Mouse (Mus musculus) heart, embryonic 15.5 days (tissue): ENCODE data around the gene Mefv. TPM values are rescaled to one million over a fixed set of nuclear protein-coding genes. Genes with fewer than 3 reads are reported as not detected.
A peak's percentile ranks its signal among the peaks of the same experiment; 100 is the strongest.
"Not testable (repeated sequence)": the region's sequence is repeated elsewhere in the genome, so short reads cannot be mapped to it uniquely, and the experiment has no call there.

Source experiments
- ATAC-seq: fragments of 200-750 bp; cut with Nextera tagmentation; replicated peaks from 2 replicates; pipeline ENCODE4 v1.8.0; 2017; ENCODE audit warnings: low read depth, moderate TSS enrichment; ENCODE audit not compliant: insufficient number of reproducible peaks, insufficient read depth, low FRiP score
- H3K27ac ChIP-seq: fragments of 300-500 bp; sonication (generic); 2 replicates; pipeline ENCODE4 v1.5.1; 2015; ENCODE audit warnings: mild to moderate bottlenecking, inconsistent platforms
- H3K27me3 ChIP-seq: fragments of 300-500 bp; sonication (generic); 2 replicates; pipeline ENCODE4 v1.6.1; 2015; ENCODE audit warnings: inconsistent platforms
- H3K36me3 ChIP-seq: fragments of 300-500 bp; sonication (generic); 2 replicates; pipeline ENCODE4 v1.6.1; 2015; ENCODE audit warnings: mild to moderate bottlenecking, inconsistent platforms
- H3K4me1 ChIP-seq: fragments of 300-500 bp; sonication (generic); replicated peaks from 2 replicates; pipeline ENCODE4 v1.6.1; 2015; ENCODE audit warnings: inconsistent platforms
- H3K4me2 ChIP-seq: fragments of 300-500 bp; sonication (generic); 2 replicates; pipeline ENCODE4 v1.6.1; 2015; ENCODE audit warnings: inconsistent platforms, mild to moderate bottlenecking, moderate library complexity
- H3K4me3 ChIP-seq: fragments of 300-500 bp; sonication (generic); 2 replicates; pipeline ENCODE4 v1.5.1; 2015; ENCODE audit warnings: mild to moderate bottlenecking, inconsistent platforms
- H3K9ac ChIP-seq: fragments of 300-500 bp; sonication (generic); 2 replicates; pipeline ENCODE4 v1.6.1; 2015; ENCODE audit warnings: mild to moderate bottlenecking, inconsistent platforms
- H3K9me3 ChIP-seq: fragments of 300-500 bp; sonication (generic); replicated peaks from 2 replicates; pipeline ENCODE4 v1.6.1; 2016; ENCODE audit warnings: inconsistent platforms
- WGBS: fragments of 180-500 bp; shearing (Covaris S2); methylation state at CpG from one replicate; pipeline ENCODE4 v1.1.7; 2015; ENCODE audit warnings: mixed read lengths; 5-methylcytosine and 5-hydroxymethylcytosine counted together
- polyA plus RNA-seq: library from polyadenylated mRNA; unstranded; fragments of >200 nt; fragmentation: Nextera tagmentation; extraction: Ambion mirVana; gene quantifications from 2 replicates; pipeline ENCODE4 v1.2.1, GENCODE M21; 2015

Mefv gene
- polyA plus RNA-seq, 1 experiment from 2014 or later, result not detected

- H3K4me1 ChIP-seq, result no peaks in the 10 kb centered on the region
- H3K9ac ChIP-seq, result no peak overlapping the region
- no peaks in the 10 kb centered on the region for H3K9me3 ChIP-seq
- no peak for ATAC-seq
- H3K27ac ChIP-seq, result no peak overlapping the region
- no peak overlapping the region for H3K4me3 ChIP-seq
- H3K4me2 ChIP-seq, result no peak overlapping the region
- no peaks in the 10 kb centered on the region for H3K36me3 ChIP-seq
- WGBS, result 71% methylated on average over 6 of the region's 6 CpGs
- no peaks in the 10 kb centered on the region for H3K27me3 ChIP-seq
Observed at GRCm38 (mm10) chr16:3706680-3707079, 11.2 kb downstream of the Mefv start.

DNA sequence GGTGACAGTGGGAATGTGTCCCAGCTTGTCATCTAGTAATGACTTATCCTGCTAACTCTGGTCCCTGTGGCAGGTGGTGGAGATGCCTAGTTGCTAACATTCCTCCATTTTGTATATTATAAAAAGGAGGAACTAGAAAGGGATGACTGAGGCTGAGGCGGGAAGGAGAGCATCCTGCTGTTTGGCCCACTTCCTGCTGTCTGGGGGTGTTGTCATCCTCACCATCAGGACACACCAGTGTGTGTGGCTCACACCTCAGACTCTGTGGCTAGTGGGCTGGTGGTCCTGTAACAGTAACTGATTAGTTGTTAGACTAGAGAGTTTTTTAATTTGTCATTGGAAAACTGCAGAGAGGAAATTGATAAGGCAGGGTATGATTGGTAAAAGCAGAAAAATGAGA lies 17.0 kb downstream of the Mefv start:
- Histone ChIP-seq H3K4me2 (no peak overlapping the region), H3K36me3 (no peaks in the 10 kb centered on the region), H3K4me3 (no peak overlapping the region), H3K9ac (no peak overlapping the region), H3K9me3 (no peaks in the 10 kb centered on the region), H3K27me3 (no peaks in the 10 kb centered on the region), H3K27ac (no peak overlapping the region), H3K4me1 (no peaks in the 10 kb centered on the region)
- ATAC-seq, result no peak
- 63% methylated on average over 1 of the region's 1 CpGs for WGBS

GRCm38 (mm10) chr16:3699281-3699680 lies 18.6 kb downstream of the Mefv start:
- H3K27ac ChIP-seq, result no peak overlapping the region
- 61% methylated on average over 8 of the region's 8 CpGs for WGBS
- no peak overlapping the region for H3K4me2 ChIP-seq
- H3K36me3 ChIP-seq, result no peaks in the 10 kb centered on the region
- H3K9ac ChIP-seq, result no peak overlapping the region
- H3K9me3 ChIP-seq, result no peaks in the 10 kb centered on the region
- no peaks in the 10 kb centered on the region for H3K4me1 ChIP-seq
- no peak overlapping the region for H3K4me3 ChIP-seq
- H3K27me3 ChIP-seq, result no peaks in the 10 kb centered on the region
- no peak for ATAC-seq

GRCm38 (mm10) chr16:3689608-3690007 lies 28.3 kb downstream of the Mefv start:
- WGBS, result 43% methylated on average over 20 of the region's 20 CpGs
- peak overlapping the region; percentile 3; the same call in 1 of the 2 replicates for H3K4me2 ChIP-seq
- not testable (repeated sequence) for H3K9me3 ChIP-seq, H3K4me1 ChIP-seq, H3K9ac ChIP-seq, H3K36me3 ChIP-seq, H3K27ac ChIP-seq, ATAC-seq, H3K27me3 ChIP-seq
- peak overlapping the region; percentile 15; the same call in 1 of the 2 replicates for H3K4me3 ChIP-seq

Other genes starting within 250 kb of the Mefv start
- gene Olfr161, start 127.1 kb downstream of the Mefv start, polyA plus RNA-seq, result not detected in 2 replicates
- 26.5 and 33.1 TPM in 2 replicates for gene Zfp263, start 26.0 kb upstream of the Mefv start, polyA plus RNA-seq
- not detected in 2 replicates for gene Olfr15, start 112.8 kb upstream of the Mefv start, polyA plus RNA-seq
- gene Zfp174, start 129.2 kb upstream of the Mefv start, polyA plus RNA-seq, result 0.71 and 0.77 TPM in 2 replicates
- 29.6 and 40.6 TPM in 2 replicates for gene Naa60, start 154.3 kb upstream of the Mefv start, polyA plus RNA-seq
- gene Zfp597, start 166.5 kb upstream of the Mefv start, polyA plus RNA-seq, result 5.3 and 5.4 TPM in 2 replicates
- 0.58 and 0.93 TPM in 2 replicates for gene Gm20695, start 166.6 kb upstream of the Mefv start, polyA plus RNA-seq
- 7.7 and 8.5 TPM in 2 replicates for gene 1700037C18Rik, start 190.6 kb upstream of the Mefv start, polyA plus RNA-seq
- 14.2 and 15.6 TPM in 2 replicates for gene Cluap1, start 190.7 kb upstream of the Mefv start, polyA plus RNA-seq